Mouse (Mus musculus) embryo, embryonic 10 days (tissue): ENCODE measurements around the gene Clcn7.
"Not testable (repeated sequence)": the region's sequence is repeated elsewhere in the genome, so short reads cannot be mapped to it uniquely, and the experiment has no call there.

Experiments
- DNase-seq: peaks from one replicate; pipeline ENCODE4 v3.0.0-alpha.2; 2015; ENCODE audit warnings: low spot score

Clcn7 gene

DNA sequence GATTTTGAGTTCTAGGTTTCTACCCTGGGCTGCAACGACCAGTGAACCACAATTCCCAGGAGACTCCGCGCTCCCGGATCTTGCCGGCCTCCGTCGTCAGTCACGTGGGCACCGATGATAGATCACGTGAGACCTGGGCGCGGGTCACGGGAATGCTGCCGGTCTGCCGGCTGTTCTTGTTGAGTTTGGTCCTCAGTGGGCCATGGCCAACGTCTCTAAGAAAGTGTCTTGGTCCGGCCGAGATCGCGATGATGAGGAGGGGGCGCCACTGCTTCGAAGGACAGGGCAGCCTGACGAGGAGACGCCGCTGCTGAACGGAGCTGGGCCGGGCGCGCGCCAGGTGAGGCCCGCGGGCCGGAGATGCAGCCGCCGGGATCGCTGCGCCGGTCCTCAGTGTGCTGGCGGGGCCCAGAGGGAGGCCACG is at the start of gene Clcn7:
Clcn7 (plus strand) TSS at position 117 of the 424 bp plus-strand sequence.
- peak; percentile 96 for DNase-seq

DNA sequence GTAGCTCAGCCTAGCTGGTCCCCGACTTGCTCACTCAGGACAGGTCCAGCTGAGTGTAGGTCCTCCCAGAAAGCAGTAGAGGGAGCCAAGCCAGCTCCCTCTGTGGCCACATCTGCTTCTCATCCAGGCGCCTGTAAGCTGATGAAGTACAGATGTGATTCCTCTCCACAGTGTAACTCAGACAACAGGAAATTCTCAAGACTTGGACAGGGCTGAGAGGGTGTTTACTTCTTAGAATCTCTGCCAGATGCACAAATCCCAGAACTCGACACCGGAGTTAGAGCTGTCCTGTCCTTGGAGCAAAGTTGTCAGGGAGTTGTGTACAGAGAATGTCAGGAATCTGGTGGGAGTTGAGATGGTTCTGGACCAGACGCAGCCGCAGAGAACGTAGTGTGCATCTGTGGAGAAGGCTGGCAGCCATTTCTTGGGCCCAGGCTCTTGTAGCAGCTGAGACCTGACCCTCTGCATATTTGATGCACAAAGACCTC is 49.7 kb upstream of the Clcn7 start, which contains the start of gene Tmem204:
Tmem204 (minus strand) TSS at position 148 of the 488 bp plus-strand sequence.
- DNase-seq, result peak; percentile 88

DNA sequence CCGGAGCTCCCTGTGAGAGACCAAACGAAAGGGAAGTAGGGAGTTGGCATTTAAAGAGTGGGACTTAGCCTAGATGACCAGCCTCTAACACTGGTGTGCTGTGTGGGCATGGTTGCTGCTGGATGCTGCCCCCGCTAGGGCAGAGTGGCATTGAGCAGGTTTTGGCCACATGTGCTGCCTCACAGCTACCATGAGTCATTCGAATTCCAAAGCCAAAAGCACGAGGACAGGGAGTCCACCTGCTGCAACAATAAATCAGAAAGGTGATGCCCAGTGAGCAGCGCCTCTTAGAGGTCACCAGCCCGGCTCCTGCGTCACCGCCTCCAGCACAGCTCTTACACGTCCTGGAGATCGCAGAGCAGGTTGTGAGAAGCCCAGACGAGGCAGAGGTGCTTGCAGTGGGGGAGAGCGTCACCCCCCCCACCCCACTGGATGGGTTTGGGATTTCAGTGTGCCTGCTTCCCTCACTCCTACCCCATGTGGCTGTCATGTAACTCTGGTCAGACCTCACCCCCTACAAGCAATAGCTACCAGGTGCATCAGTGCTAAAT is 48.3 kb upstream of the Clcn7 start:
- no peak for DNase-seq

DNA sequence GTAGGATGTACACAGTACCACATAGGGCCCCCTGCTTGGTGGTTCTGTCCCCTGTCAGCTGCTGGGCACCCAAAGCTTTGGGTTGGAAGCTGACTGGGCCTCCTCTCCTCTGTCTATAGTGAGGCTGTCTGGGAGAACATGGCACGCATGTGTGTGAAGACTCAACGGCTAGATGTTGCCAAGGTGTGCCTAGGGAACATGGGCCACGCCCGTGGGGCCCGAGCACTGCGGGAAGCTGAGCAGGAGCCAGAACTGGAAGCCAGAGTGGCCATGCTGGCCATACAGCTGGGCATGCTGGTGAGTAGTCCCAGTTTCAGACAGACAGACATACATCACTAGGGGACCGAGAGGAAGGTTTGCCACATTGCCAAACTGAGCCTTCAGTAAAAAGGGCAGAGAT is 46.5 kb upstream of the Clcn7 start:
- no peak for DNase-seq

DNA sequence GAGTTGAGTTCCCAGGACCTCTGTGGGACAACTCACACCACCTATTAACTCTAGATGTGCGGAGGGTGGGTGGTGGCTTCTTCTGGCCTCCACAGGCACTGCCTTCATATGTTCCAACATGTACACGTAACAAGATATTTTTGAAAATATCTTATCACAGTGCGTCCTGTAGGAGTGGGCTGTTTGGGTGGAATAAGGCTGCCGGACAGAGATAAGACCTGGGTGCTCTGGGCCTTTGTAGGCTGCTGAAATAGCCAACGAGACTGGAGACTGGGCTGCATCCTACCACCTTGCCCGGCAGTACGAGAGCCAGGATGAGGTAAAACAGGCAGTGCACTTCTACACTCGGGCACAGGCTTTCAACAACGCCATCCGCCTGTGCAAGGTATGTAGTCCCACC is 44.0 kb upstream of the Clcn7 start:
- no peak for DNase-seq

DNA sequence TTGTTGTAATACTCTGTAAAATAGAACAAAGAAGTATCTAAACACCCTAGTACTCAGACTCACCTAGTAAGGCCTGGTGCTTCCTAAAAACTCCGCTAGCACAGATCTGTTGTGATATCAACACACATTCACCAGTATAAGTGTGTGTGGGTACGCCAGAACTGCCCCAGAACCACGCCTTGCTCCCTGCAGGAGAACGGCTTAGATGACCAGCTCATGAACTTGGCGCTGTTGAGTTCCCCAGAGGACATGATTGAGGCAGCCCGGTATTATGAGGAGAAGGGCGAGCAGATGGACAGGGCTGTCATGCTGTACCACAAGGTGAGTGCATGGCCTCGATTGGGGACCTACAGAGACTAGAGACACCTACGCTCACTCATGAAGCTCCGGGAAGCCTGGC is 42.7 kb upstream of the Clcn7 start:
- no peak for DNase-seq

DNA sequence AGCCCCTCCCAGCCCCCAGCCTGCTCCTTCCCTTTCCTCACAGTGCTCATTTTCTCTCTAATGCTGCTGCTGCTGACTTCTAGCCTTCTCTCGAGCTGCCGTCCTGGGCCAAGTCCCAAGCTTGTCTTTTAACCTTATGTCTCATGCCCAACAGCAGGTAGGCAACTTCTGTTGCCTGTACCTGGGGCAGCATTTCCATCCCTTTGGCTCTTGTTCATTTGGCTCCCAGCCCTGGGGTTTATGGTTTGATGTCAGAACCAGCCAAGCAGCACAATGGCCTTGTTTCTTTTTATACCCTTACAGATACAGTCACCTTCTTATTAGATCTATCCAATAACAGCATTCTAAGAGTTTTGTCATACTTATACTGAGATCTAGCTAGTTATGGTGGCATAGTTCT is 37.0 kb upstream of the Clcn7 start:
- DNase-seq, result no peak

DNA sequence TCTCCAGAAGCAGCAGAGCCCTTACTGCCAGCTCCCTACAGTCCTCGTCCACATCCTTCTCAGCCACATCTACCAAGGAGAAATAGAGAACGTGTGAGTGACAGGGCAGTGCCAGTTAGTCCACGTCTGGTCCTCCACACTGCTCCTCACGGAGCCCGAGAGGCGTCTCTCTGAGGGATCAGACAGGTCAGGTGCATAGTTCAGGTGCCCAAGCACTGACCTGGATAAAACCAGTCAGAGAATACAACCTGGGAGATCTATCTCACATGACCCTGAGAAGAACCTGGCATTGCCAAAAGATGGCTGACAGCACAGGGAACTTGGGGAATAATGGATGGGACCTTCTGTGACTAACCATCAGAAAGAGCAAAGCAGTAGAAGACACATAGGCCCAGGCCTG is 33.1 kb upstream of the Clcn7 start:
- DNase-seq, result no peak

DNA sequence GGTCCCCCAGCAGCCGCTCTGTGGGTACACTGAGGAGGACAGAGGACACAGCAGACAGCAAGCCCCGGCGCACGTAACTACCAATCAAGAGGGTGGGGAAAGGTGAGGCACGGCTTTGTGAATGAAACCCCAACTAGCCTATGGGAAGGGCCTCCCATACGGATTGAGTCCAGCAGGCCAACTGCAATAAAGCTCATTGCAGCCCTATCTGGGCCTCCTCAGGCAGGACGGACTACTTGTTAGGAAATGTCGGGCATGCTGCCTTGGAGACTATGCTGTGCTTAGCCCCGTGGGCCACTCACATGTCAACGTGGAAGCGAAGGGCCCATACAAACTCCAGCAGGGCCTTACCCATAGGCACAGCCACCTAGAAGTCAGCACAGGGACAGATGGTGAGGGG is 31.9 kb upstream of the Clcn7 start:
- DNase-seq, result no peak

DNA sequence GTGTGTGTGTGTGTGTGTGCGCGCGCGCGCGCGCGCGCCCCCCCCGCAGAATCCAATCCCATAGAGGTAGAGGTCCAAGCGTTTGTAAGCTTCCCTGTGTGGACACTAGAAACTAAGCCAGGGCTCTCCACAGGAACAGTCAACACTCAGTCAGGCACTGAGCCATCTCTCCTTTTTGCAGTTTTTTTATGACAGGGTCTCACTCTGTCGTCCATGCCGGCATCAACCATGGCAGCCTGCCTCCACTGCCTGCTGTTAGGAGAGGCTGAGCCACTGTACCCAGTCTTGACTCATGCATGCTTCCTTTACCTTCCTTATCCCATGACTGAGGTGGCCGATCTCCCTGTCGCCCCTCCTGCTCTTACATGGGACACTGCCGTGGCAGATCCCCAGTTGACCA is 25.4 kb upstream of the Clcn7 start:
- DNase-seq, result no peak

DNA sequence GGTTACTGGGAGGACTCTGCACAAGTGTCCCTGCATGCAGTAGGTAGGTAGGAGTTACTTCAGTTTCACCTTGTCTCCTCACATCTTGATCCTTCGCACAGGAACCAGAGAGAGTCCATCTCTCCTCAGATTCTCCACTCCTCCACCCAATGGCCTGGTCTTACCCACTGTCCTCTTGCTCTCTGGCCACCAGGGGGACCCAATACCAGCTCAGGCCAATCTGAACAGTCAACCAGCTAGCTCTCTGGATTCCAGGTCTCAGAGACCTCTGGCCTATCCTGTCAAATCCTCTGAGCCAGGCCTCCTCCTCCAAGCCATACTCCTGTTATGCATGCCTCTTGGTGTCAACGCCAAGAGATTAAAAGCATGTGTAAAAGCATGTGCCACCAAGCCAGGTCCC is 23.6 kb upstream of the Clcn7 start:
- peak; percentile 62 for DNase-seq

DNA sequence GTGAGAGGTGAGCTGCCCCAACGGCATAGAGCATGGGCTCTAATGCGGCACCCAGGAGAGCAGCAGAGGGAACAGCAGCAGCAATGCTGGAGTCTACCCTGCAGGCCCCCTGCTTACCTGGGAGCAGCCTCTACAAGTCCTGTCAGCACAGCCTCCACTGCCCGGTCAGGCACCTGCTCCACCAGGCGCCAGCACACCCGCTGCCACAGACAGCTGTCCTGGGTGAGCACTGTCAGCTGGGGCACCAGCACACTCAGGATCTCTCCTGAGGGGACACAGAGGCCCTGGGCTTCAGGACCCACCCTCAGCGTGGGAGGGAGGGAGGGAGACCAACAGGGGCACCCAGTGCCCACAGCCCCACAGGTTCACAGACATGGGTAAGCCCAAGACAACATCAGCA is 22.6 kb upstream of the Clcn7 start:
- DNase-seq, result no peak

DNA sequence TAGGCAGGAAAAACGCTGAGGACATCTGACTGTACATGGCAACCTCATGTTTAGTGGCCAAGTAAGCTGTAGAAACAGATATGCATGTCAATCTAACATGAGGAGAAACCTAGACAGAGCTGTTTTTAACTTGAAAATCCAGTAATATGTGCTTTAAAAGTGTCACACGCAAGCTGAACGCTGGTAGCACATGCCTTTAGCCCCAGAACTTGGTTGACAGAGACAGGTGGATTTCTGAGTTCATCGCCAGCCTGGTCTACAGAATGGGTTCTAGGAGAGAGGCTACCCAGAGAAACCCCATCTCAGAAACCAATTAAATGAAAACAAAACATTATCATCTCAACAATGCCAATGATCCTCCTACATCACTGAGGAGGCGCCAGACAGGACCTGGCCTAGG is 22.0 kb upstream of the Clcn7 start:
- DNase-seq, result no peak

DNA sequence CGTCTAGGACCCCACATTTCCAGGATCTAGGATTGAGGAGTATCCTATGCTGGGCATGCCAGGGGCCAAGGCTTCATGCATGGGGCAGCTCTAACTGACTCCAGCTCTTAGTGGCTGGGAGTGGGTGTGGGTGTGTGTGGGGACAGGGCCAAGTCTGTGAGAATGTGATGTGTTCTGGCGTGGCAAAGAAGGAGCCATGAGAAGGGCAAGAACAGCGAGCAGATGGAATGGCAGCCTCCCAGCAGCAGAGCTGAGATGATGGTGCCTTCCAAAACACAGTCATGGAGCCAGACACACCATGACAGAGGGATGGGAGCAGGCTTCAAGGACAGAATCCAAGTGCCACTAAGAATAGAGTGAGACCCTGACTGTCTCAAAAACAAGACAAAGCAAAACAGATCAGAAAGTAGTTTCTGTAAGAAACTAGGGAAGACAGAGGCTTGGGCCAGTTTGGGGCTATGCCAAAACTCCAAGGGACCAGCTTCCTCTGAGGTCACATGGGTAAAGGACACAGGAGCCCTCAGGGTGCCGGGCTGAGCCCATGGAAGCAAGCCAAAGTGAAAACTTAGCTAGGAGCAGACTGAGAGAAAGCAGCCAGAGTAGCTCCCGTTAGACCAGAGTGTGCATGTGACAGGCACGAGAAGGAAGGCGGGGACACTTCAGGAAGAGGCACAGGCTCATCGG is 21.3 kb upstream of the Clcn7 start:
- no peak for DNase-seq

DNA sequence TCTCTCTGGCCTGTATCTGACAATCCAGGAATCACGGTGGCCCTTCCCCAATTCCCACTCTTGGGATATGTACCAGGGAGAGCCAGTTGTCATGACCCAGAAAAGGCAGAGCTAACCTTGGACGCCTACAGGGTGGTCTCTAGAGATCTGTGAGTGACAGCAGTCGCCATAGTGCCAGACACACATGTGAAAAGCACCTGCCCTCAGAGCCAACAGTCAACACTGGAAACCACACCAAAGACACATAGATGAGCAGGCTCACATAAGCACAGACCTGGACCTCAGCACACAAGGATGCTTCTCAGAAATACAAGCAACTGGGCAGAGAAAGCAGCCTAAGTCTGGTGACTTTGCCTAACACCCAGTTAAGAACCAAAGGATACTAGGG is 20.8 kb upstream of the Clcn7 start:
- DNase-seq, result no peak

DNA sequence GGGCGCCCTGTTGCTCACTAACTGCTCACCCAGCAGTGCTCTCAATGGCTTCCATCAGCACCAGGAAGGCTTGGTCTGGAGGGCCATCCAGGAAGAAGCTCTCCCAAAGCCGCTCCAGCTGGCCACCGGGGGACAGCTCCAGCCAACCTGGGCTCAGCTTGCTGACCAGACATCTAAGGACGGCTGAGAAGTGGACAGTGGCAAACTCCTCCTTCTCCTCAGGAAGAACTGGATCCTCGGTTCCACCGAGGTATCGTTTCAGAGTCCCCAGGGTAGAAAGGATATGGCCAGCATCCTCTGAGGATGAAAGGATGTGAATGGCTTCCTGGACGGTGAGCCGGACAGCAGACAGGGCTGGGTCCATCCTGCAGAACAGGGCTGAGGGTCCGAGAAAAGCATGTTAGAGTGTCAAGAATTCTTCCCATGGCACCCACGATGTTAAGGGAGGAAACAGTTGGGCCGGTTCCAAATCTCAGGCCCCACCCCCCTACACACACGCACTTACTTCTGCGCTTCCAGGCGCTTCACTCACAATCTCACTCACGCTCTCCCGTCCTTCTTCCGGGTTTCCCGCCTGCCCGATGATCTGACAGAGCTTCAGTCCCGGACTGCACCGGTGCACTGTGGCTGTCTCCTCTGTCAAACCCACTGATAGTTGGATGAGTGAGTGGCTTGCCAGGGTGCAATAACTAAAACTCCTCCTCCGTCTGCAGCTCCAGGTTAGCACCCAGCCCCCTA is 18.1 kb upstream of the Clcn7 start:
- DNase-seq, result peak; percentile 54

DNA sequence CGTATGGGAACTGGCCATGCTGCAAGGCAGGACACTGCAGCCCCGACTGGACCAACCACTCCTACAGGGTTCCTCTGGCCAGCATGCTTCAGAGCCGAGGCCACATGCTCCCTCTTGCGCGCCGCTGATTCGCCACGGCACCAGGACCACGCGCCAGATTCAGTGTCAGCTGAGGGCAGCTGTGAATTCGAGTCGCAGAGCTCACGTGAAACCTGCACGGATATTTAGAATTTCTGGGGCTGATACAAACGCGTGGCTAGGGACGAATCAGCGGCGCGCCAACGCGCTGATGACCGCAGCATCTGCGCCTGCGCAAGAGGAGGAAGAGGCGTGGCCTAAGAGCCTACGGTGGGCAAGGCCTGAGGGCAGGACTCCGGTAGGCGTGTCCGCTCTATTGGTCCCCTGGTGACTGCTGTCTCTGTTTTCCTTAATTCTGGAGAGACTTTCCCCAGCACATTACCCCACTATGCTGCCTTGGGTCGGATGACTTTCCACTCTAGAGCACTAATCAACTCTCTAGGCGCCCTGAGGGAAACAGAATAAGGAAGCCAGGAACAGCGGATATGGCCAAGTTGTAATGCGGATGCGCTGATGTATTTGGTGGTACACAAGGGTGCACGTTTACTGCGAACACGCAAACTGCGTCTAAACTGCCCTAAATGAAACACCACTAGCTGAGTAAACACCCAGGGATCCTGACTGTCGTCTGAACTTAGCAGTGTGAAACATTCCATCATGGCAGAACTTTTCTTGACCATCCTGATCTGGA is 17.3 kb upstream of the Clcn7 start, which contains the start of gene Telo2:
Telo2 (minus strand) TSS at position 304 of the 769 bp plus-strand sequence.
- peak; percentile 98 for DNase-seq

DNA sequence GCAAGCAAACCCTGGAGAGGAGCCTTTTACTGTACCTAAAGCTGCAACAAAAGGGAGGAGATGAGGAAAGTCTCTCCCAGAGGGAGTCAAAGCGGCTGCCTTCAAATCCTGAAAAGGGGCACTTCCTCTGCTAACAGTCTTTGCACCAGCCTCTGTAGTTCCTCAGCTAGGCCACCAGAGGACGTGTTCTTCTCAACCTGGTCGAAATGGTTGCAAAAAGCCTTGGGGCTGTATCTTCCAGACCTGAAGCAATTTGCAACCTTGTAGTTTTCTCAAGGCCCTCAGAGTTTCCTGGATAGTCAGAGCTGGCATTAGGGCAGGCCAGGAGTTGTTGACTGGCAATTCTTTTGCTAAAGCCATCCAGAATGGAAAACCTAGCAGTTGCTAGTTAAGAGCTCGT is 15.9 kb upstream of the Clcn7 start:
- peak; percentile 7 for DNase-seq

DNA sequence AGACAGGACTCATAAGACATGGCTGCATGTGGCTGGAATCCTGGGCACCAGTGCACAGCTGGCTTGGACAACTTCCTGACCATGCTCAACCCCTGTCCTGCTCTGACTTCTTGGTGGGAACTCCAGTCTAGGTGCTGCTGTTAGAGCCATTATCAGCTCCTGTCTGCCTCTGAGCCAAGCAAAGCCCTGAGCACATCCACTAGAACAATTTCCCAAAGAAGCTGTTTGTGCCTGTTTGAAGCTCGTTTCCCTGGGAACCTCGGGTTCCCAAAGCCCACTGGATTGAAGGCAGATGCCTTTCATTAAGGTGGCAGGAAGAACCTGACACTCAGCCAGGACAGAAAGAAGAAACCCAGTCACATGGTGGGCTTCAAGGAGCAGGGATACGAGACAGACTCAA is 12.8 kb upstream of the Clcn7 start, which contains the start of gene Ptx4:
Ptx4 (plus strand) TSS at position 355 of the 400 bp plus-strand sequence.
- no peak for DNase-seq

DNA sequence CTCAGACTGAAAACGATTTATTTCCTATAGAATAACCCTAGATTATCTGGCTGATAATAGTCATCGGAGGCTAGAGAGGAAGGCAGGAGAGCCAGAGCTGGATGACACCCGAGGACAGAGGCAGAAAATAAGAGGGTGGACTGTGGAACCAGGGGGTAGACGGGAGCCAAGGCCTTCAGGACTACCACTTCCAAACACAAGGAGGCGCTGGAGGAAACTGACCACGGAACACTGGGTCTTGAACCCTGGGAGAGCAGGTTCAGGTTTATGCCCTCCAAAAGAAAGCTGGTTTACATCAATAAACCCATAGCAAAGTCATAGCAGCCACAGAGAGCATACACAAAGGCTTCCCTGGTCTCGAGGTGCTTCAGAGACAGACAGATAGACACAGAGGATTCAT is 9.2 kb upstream of the Clcn7 start:
- peak; percentile 34 for DNase-seq

DNA sequence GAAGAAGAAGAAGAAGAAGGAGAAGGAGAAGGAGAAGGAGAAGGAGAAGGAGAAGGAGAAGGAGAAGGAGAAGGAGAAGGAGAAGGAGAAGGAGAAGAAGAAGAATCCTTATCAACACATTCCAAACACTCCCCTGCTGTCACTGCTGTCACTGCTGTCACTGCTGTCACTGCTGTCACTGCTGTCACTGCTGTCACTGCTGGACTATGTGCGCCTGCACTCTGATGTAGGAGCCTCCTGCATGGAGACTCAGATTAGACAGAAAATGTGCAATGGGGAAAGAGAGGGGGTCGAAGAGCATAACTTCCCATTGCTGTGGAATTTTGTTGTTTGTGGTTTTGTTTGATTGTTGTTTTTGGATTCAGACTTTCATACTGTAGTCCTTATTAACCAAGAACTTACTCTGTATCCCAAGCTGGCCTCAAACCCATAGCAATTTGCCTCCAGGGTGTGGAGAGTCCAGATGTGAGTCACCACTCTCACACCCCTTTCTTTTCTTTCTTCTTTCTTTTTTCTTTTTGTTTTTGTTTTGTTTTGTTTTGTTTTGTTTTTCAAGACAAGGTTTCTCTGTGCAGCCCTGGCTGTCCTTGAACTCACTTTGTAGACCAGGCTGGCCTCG is 7.6 kb upstream of the Clcn7 start:
- not testable (repeated sequence) for DNase-seq

DNA sequence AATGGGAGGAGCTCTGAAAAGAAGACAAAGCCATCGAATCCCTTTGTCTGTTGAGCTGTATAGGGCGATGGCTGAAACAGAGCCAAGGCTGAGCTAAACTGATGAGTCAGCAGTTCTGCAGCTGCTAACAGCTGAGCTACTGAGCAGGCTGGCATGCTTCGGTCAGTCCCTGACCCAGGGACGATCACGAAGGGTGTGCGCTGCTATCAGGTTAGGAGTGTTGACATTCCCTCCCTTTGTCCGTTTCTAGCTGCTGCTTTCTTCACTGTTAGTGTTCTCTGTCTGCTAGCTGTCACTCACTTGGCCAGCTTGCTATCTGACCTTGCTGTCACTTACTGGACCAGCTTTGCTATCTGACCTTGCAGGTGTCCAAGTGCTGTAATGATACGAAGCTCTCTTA is 6.1 kb upstream of the Clcn7 start:
- peak; percentile 53 for DNase-seq
